Mouse (Mus musculus): Measurements from ENCODE around the gene Gm3448.
"Not testable (repeated sequence)": the region's sequence is repeated elsewhere in the genome, so short reads cannot be mapped to it uniquely, and the experiment has no call there.

- TF ChIP-seq POLR2A (IDR thresholded peaks at IDR 0.05; ENCODE audit: borderline replicate concordance, control insufficient read depth, low read depth, low read length); CTCF (IDR thresholded peaks at IDR 0.05; ENCODE audit: control insufficient read depth, insufficient read depth, low read length): not testable (repeated sequence)
These were observed 17.4 kb downstream of the Gm3448 start for GRCm38 (mm10) chr17:15023878-15024492.
